Mouse (Mus musculus) olfactory bulb, adult 2 months (tissue): ENCODE results near the gene Gatad2a.

Experiments
- CTCF ChIP-seq: fragments of 200-500 bp; IDR thresholded peaks from 2 replicates; pipeline ENCODE4 v1.5.1; 2012; ENCODE audit warnings: low read depth, mild to moderate bottlenecking, low read length, moderate library complexity; ENCODE audit not compliant: insufficient read depth
- POLR2A ChIP-seq: fragments of 200-500 bp; IDR thresholded peaks from 2 replicates; pipeline ENCODE4 v1.6.1; 2012; ENCODE audit warnings: mild to moderate bottlenecking, low read depth, low read length, moderate library complexity; ENCODE audit not compliant: insufficient read depth

GRCm38 (mm10) chr8:69903063-69903542 is 93.1 kb downstream of the Gatad2a start:
- TF ChIP-seq CTCF (no peak), POLR2A (peak; percentile 71; the same call in 1 of the 2 replicates)
